Mouse (Mus musculus) cortical plate, adult 2 months (tissue): ENCODE measurements around the gene Ankrd55.
"Not testable (repeated sequence)": the region's sequence is repeated elsewhere in the genome, so short reads cannot be mapped to it uniquely, and the experiment has no call there.

Source experiments
- CTCF ChIP-seq: fragments of 200-500 bp; IDR thresholded peaks from 2 replicates; pipeline ENCODE4 v1.5.1; 2011; ENCODE audit warnings: mild to moderate bottlenecking, control low read depth, low read length; ENCODE audit not compliant: insufficient read depth; ENCODE audit errors: extremely low read depth
- POLR2A ChIP-seq: fragments of 200-500 bp; IDR thresholded peaks from 2 replicates; pipeline ENCODE4 v1.6.1; 2011; ENCODE audit warnings: mild to moderate bottlenecking, low read length, control low read depth; ENCODE audit not compliant: insufficient read depth; ENCODE audit errors: extremely low read depth

- TF ChIP-seq POLR2A, CTCF: not testable (repeated sequence)
Measured at GRCm38 (mm10) chr13:112311611-112312010, 23.4 kb downstream of the Ankrd55 start.
